Mouse (Mus musculus): ENCODE data around the gene Endod1. TPM values are rescaled to one million over a fixed set of nuclear protein-coding genes. Genes with fewer than 3 reads are reported as not detected.

Gene Endod1
- total RNA-seq, 2 experiments from 2014 or later: 2.5 to 3.4 TPM

DNA sequence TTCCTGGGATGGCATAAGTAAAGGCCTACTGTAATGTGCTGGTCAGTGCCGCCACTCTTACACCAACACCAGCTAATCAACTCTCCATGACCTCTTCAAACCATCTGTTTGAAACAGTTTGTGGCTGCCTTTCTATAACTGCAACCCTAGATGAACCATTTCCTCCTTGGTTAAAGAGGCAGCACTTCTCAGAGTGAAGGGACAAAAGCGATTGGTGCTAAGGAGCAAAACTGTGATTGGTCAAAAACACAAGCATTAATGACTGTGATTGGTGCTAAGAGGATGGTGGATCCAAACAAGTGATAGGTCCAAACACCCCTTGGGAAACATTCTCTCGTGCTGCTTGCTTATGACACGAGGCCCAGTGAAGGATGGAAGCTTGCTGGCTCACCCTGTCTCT is 45.5 kb downstream of the Endod1 start:
- no peak for DNase-seq (ENCODE audit: low spot score)

DNA sequence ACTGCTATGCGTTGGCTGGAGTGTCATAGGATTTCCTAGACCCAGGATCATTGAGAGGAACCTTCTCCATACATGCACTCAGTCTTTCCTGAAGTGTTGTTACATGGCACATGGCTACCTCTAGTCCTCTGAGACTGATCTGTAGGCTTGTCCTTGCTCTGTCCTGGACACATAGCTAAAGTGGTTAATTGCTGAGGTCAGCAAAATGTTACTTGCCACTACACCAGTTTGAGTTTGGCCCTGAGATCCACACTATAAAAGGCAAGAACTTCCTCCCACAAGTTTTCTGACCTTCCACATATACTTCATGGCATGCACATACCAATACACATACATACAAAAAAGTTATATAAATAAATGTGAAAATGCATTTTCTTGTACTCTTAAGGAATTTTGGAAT is 64.7 kb downstream of the Endod1 start:
- DNase-seq (ENCODE audit: low spot score): no peak

DNA sequence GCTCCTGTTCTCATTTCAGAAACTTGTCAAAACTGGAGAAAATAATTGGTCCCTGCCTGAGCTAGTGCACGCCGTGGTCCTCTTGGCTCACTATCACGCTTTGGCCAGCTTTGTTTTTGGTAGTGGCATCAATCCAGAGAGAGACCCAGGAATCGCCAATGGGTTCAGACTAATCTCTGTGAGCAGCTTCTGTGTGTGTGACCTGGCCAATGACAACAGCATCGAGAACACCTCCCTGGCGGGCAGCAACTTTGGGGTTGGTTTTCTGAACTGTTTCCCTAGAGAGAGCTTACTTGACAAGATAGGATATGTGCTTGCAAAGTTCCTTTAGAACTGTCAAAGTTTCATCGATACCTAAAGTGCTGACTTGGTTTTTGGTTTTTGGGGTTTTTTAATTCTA is 66.8 kb downstream of the Endod1 start:
- no peak for DNase-seq (ENCODE audit: low spot score)

DNA sequence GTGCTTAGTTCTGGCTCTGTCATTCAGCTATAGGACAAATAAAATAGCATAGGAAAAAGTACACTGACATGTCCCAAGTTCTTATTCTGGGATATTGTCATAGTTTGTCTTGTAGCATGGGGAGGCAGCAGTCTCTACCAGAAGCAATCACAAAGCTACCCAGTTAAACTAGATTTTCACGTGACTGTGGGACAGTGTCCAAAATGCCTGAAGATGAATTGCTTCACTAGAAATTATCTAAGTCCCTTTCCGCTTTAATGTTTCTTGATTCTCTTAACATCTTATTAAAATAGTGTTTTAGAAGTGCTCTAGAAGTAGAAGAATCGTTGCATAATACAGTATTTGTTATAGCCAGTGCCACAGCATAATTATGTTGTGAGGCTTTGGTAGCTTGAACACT is 67.3 kb downstream of the Endod1 start:
- no peak for DNase-seq (ENCODE audit: low spot score)

DNA sequence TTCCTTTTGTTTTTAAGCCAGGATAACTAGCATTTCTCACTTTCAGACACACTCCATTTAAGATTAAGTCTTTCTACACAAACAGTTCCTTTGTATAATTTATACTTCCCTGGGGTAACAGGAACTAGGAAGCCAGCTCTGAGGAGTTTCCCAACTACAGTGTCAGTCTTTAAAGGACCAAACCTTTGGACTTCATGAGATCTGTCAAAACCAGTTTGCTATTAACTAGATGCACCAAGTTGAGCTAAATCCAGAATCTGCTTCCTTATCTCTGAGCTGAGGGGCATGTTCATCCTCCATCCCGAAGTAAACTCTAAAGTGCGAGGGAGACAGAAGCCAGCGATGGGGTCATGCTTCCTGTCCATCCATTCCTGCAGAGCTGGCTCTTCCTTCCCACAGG is 74.0 kb downstream of the Endod1 start:
- DNase-seq (ENCODE audit: low spot score): no peak

DNA sequence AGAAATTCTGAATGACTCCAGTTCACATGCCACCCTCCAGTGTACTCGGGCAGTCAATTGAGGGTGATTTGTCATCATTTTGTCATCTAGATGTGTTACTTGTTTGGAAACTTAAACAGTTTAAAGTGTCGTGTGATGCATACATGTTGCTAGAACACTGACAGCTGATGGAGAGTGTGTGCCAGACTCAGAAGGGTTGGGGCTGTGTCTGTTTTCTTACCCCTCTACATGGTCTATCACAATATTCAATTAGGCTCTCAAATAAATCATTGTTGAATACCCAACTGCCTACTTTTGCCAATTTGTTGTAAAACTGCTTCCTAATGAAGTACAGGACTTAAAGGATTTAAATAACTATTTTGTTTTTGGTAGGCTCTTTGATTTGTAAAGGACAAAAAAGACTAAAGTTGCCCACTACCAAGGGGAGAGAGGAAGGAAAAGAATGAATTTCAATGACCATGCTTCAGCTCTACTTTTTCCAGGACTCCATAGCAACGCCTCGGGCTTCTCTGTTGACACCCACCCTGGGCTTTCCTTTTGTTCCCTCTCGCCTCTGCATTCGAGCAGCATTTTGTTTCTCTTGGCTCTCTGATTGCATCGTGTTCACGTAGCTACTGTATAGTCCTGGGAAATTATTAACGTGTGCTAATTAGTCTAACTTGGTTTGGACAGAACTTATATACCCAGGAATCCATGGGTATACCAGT is 76.9 kb downstream of the Endod1 start:
- DNase-seq (ENCODE audit: low spot score): no peak

Other genes starting within 250 kb of the Endod1 start
- 10 to 100 TPM; 14.8 to 18.7 TPM for gene Sesn3, start 106.4 kb downstream of the Endod1 start, total RNA-seq (2021)
- not detected for gene Kdm4d, start 119.0 kb upstream of the Endod1 start, total RNA-seq (2021)
- 100 to 1,000 TPM; 105 to 113 TPM for gene Cwc15, start 119.1 kb upstream of the Endod1 start, total RNA-seq (2021)

Measured in gastrocnemius, adult 18-20 months (tissue).